Mouse (Mus musculus): ENCODE data around the gene Ankmy1. TPM values are rescaled to one million over a fixed set of nuclear protein-coding genes. Genes with fewer than 3 reads are reported as not detected.

Ankmy1 gene
- total RNA-seq, 2 experiments from 2014 or later: 0.75 to 0.82 TPM

- no peak for DNase-seq
These were observed 28.7 kb downstream of the Ankmy1 start for GRCm38 (mm10) chr1:92874011-92874410.

GRCm38 (mm10) chr1:92872666-92873065 lies 30.0 kb downstream of the Ankmy1 start:
- DNase-seq: no peak

- no peak for DNase-seq
These were observed 32.7 kb downstream of the Ankmy1 start for GRCm38 (mm10) chr1:92869985-92870384.

GRCm38 (mm10) chr1:92866170-92866569 lies 36.5 kb downstream of the Ankmy1 start:
- no peak for DNase-seq

GRCm38 (mm10) chr1:92863268-92863667 lies 39.4 kb downstream of the Ankmy1 start:
- no peak for DNase-seq

- DNase-seq: no peak
These were observed 41.2 kb downstream of the Ankmy1 start for GRCm38 (mm10) chr1:92861503-92861902.

- DNase-seq: no peak
These were observed 50.3 kb downstream of the Ankmy1 start for GRCm38 (mm10) chr1:92852450-92852849.

- DNase-seq: no peak
These were observed 52.6 kb downstream of the Ankmy1 start for GRCm38 (mm10) chr1:92849938-92850574.

GRCm38 (mm10) chr1:92849491-92849890 lies 53.2 kb downstream of the Ankmy1 start:
- DNase-seq: no peak

- no peak for DNase-seq
These were observed 54.5 kb downstream of the Ankmy1 start for GRCm38 (mm10) chr1:92847873-92848839.

- DNase-seq: no peak
These were observed 56.8 kb downstream of the Ankmy1 start for GRCm38 (mm10) chr1:92845889-92846288.

- DNase-seq: no peak
These were observed 61.3 kb downstream of the Ankmy1 start for GRCm38 (mm10) chr1:92841427-92841826.

- DNase-seq: peak; percentile 57
These were observed 62.3 kb downstream of the Ankmy1 start for GRCm38 (mm10) chr1:92840231-92840890.

- no peak for DNase-seq
These were observed 63.5 kb downstream of the Ankmy1 start for GRCm38 (mm10) chr1:92839211-92839610.

- peak; percentile 83 for DNase-seq
These were observed 64.5 kb downstream of the Ankmy1 start for GRCm38 (mm10) chr1:92837931-92838833.

GRCm38 (mm10) chr1:92833987-92834706 lies 68.6 kb downstream of the Ankmy1 start:
- DNase-seq: peak; percentile 91

- DNase-seq: peak; percentile 60
These were observed 70.4 kb downstream of the Ankmy1 start for GRCm38 (mm10) chr1:92832011-92833010.

- DNase-seq: peak; percentile 84
These were observed 71.3 kb downstream of the Ankmy1 start, which contains the start of gene Gpc1 for GRCm38 (mm10) chr1:92831188-92832001. Gpc1 (plus strand) TSS chr1:92831645.

Data from adrenal gland, postnatal 10 days (tissue).